Mouse (Mus musculus): ENCODE data around the gene Olfr477.
"Not testable (repeated sequence)": the region's sequence is repeated elsewhere in the genome, so short reads cannot be mapped to it uniquely, and the experiment has no call there.

The Olfr477 gene

DNA sequence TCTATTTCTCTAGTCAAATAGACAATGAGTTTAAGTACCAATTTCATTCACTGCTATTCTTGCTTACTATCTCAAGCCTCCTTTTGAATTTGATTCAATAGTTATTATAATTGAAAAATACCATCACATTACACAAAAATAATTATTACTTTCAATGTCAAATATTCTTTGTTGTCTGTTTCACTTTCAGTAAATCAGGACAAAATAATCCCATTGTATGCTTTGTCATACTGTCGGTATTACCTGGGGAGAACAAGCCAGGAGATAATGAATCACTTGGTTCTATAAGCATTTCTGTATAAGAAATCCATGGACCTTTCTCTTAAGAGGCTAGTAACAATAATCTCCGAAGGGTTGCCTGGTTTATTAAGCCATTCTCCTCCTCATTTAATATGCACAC, at the start of gene Olfr477:
TSS of gene Olfr477 (plus strand) at position 301 of the 400 bp plus-strand sequence.
- DNase-seq = no peak

DNA sequence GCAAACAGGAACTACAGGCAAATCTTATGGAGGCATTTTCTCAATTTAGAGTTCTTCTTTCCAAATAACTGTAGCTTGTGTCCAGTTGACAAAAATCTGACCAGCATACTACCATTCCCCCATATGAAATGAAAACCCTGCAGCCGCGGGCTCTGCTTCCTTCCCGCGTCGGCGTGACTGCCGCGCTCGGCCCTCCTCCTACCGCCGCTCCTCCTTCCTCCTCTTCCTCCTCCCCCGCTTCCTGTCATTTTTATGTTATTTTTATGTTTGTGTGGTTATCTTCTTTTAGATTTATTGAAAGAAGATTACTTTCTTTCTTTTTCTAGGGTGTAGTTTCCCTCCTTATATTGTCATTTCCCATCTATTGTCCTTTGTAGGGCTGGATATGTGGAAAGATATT, 34.0 kb upstream of the Olfr477 start:
- DNase-seq = not testable (repeated sequence)

DNA sequence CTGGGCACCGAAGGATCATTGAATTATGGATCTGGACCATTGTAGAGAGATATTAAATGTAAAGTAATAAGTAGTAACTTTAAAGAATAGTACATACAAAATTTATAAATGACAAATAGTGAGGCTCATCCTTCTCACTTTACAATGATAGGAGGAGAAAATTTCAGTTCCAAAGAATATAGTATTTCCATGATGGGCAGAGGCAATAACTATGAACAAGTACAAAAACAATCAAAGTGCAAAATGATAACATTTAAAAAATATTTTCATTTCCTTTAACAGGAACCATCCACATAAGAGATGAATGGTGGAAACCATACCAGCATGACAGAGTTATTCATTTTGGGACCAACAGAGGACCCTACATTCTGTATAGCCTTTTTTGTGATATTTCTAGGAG, 32.1 kb upstream of the Olfr477 start, which contains the start of gene Olfr474:
TSS of gene Olfr474 (plus strand) at position 301 of the 400 bp plus-strand sequence.
- DNase-seq = no peak

DNA sequence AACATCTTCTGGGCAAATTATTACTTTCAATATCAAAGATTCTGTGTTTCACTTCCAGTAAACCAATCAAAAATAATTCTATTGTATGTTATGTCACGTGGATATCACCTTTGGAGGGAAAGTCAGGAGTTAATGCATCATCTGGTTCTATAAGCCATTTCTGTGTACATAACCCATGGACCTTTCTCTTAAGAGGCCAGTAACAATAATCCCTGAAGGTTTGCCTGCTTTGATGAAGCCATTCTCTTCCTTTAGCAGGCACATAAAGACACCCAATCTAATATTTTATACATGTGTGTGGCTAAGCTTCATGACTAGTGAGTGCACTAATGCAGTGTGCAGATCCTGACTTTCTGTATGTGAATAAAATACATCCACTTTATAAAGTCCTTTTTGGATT, 22.0 kb upstream of the Olfr477 start, which contains the start of gene Olfr476:
TSS of gene Olfr476 (plus strand) at position 301 of the 400 bp plus-strand sequence.
- no peak for DNase-seq

DNA sequence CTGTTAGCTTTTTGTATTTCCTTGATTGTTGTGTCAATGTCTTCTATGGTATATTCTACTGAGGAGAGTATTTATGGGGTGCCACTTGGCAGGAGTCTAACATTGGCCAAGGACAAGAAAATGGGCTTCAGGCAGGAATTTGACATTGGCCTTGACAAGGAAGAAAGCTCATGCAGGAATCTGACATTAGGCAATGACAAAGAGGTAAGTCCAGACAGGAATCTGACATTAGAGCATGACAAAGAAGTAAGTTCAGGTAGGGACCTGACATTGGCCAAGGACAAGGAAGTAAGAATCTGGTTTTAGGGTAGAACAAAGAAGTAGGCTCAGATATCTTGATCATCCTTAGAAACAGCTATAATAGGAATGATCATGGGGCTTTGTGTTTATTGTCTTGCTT, 27.8 kb downstream of the Olfr477 start:
- DNase-seq = not testable (repeated sequence)

DNA sequence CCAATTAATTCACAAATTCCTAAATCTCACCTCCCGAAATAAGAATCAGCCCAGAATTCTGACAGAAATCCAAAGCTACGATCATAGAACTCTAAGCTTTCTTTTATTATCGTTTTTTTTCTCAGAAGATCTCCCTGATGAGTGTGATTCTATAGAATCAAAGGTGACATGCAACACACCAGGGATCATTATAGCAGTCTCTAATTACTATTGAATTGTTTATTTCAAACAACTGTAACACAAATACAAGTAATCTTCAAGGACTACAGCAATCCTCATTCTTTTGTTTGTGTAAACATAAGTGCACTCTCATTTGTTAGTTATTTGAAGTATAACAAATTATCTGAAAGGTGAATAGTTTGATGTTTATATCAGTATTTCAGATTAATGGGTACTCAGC, 47.4 kb downstream of the Olfr477 start, which contains the start of gene Olfr478:
TSS of gene Olfr478 (minus strand) at position 101 of the 400 bp plus-strand sequence.
- no peak for DNase-seq

Measured in thymus, postnatal 14 days (tissue).